Mouse (Mus musculus) neural tube, embryonic 15.5 days (tissue): Measurements from ENCODE around the gene Synpo2l. TPM values are rescaled to one million over a fixed set of nuclear protein-coding genes. Genes with fewer than 3 reads are reported as not detected.
A peak's percentile ranks its signal among the peaks of the same experiment; 100 is the strongest.
"Not testable (repeated sequence)": the region's sequence is repeated elsewhere in the genome, so short reads cannot be mapped to it uniquely, and the experiment has no call there.

ENCODE experiments used
- ATAC-seq: fragments of 200-750 bp; cut with Nextera tagmentation; 2 replicates; pipeline ENCODE4 v1.8.0; 2017; ENCODE audit warnings: mild to moderate bottlenecking, moderate TSS enrichment, moderate library complexity; ENCODE audit not compliant: low FRiP score
- H3K27ac ChIP-seq: fragments of 300-500 bp; sonication (generic); replicated peaks from 2 replicates; pipeline ENCODE4 v1.5.1; 2015; ENCODE audit warnings: mild to moderate bottlenecking, inconsistent platforms
- H3K27me3 ChIP-seq: fragments of 300-500 bp; sonication (generic); replicated peaks from 2 replicates; pipeline ENCODE4 v1.6.1; 2015; ENCODE audit warnings: inconsistent platforms
- H3K36me3 ChIP-seq: fragments of 300-500 bp; sonication (generic); 2 replicates; pipeline ENCODE4 v1.6.1; 2015; ENCODE audit warnings: inconsistent platforms
- H3K4me1 ChIP-seq: fragments of 300-500 bp; sonication (generic); 2 replicates; pipeline ENCODE4 v1.6.1; 2015; ENCODE audit warnings: inconsistent platforms
- H3K4me2 ChIP-seq: fragments of 300-500 bp; sonication (generic); 2 replicates; pipeline ENCODE4 v1.6.1; 2015; ENCODE audit warnings: inconsistent platforms, mild to moderate bottlenecking, moderate library complexity
- H3K4me3 ChIP-seq: fragments of 300-500 bp; sonication (generic); replicated peaks from 2 replicates; pipeline ENCODE4 v1.5.1; 2015; ENCODE audit warnings: mild to moderate bottlenecking, inconsistent platforms
- H3K9ac ChIP-seq: fragments of 300-500 bp; sonication (generic); replicated peaks from 2 replicates; pipeline ENCODE4 v1.6.1; 2015; ENCODE audit warnings: mild to moderate bottlenecking, inconsistent platforms
- H3K9me3 ChIP-seq: fragments of 300-500 bp; sonication (generic); replicated peaks from 2 replicates; pipeline ENCODE4 v1.6.1; 2016; ENCODE audit warnings: inconsistent platforms
- WGBS: fragments of 180-500 bp; shearing (Covaris S2); methylation state at CpG from one replicate; pipeline ENCODE4 v1.1.7; 2015; ENCODE audit warnings: mixed read lengths; 5-methylcytosine and 5-hydroxymethylcytosine counted together
- polyA plus RNA-seq: library from polyadenylated mRNA; unstranded; fragments of >200 nt; fragmentation: Nextera tagmentation; extraction: Ambion mirVana; gene quantifications from 2 replicates; pipeline ENCODE4 v1.2.1, GENCODE M21; 2015

The Synpo2l gene
- polyA plus RNA-seq, 1 experiment from 2014 or later = 2.4 TPM

DNA sequence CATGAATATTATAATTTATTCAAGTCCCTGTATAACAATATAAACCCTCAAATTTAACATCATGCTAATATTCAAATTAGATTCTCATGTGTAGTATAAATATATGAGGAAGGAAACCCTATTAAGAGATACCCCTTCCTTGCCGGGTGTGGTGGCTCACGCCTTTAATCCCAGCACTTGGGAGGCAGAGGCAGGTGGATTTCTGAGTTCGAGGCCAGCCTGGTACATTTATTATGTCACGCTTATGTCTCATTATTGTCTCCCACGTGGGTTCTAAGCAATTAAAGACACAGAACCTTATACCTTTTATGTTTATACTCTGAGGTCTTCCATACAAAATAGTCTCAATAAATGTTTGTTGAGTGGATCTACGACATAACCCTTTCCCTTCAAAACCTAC, 29.5 kb downstream of the Synpo2l start:
- WGBS = 84% methylated on average over 6 of the region's 6 CpGs
- Histone ChIP-seq H3K4me2 (no peak overlapping the region), H3K4me3 (no peak overlapping the region), H3K9me3 (no peaks in the 10 kb centered on the region), H3K4me1 (peaks cover 17% of the 10 kb centered on the region), H3K27ac (no peak overlapping the region), H3K36me3 (no peaks in the 10 kb centered on the region), H3K27me3 (no peaks in the 10 kb centered on the region), H3K9ac (no peak overlapping the region)
- ATAC-seq = no peak

DNA sequence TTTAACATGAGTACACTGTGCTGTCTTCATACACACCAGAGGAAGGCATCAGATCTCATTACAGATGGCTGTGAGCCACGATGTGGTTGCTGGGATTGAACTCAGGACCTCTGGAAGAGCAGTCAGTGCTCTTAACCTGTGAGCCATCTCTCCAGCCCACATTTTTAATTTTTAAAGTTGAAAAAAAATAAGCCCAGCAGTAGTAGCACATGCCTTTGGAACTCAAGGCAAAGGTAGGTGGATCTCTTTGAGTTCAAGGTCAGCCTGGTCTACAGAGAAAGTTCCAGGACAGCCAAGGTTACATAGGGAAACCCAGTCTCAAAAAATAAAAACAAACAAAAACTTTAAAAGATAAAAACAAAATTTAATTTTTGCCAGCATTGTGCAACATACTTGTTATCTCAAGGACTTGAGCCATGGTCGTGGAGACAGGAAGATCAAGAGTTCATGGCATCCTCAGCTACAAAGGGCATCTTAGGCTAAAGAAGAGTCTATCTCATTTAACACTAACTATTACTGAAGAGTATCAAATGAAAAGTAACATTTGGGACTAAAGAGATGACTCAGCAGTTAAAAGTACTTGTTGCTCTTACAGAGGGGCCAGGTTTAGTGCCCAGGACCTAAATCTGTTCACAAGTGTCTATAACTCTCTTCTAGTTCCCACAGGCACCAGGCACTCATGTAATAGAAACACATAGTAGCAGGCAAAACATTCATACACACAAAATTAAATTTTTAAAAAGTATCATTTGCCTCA, 30.2 kb downstream of the Synpo2l start:
- 92% methylated on average over 2 of the region's 2 CpGs for WGBS
- Histone ChIP-seq H3K9ac (no peak overlapping the region), H3K4me3 (no peak overlapping the region), H3K27ac (no peak overlapping the region), H3K4me2 (no peak overlapping the region), H3K36me3 (no peaks in the 10 kb centered on the region), H3K9me3 (no peaks in the 10 kb centered on the region), H3K4me1 (peaks cover 17% of the 10 kb centered on the region), H3K27me3 (no peaks in the 10 kb centered on the region)
- ATAC-seq = no peak

DNA sequence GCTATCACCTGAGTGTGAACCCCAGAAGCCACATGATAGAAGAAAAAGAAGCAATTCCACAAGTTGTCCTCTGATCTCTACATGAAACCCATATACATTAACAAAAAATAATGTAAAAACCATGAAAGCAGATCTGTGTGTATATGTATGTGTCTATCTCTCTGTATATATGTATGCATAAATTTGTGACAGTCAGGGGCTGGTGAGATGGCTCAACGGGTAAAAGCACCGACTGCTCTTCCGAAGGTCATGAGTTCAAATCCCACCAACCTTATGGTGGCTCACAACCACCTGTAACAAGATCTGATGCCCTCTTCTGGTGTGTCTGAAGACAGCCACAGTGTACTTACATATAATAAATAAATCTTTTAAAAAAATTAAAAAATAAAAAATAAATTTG, 31.2 kb downstream of the Synpo2l start:
- H3K36me3 ChIP-seq, H3K4me2 ChIP-seq, ATAC-seq, H3K9ac ChIP-seq, H3K27ac ChIP-seq, H3K4me3 ChIP-seq, H3K27me3 ChIP-seq, H3K9me3 ChIP-seq: not testable (repeated sequence)
- 97% methylated on average over 3 of the region's 3 CpGs for WGBS
- H3K4me1 ChIP-seq = peaks cover 14% of the 10 kb centered on the region

GRCm38 (mm10) chr14:20635546-20635945, 32.6 kb downstream of the Synpo2l start:
- H3K27me3 ChIP-seq = no peaks in the 10 kb centered on the region
- no peaks in the 10 kb centered on the region for H3K36me3 ChIP-seq
- no peak overlapping the region for H3K9ac ChIP-seq
- no peak overlapping the region for H3K4me2 ChIP-seq
- no peak overlapping the region for H3K27ac ChIP-seq
- 82% methylated on average over 2 of the region's 2 CpGs for WGBS
- no peak for ATAC-seq
- H3K4me1 ChIP-seq = peaks cover 9% of the 10 kb centered on the region
- no peak overlapping the region for H3K4me3 ChIP-seq
- H3K9me3 ChIP-seq = no peaks in the 10 kb centered on the region

- Histone ChIP-seq H3K4me3 (no peak overlapping the region), H3K27ac (no peak overlapping the region), H3K27me3 (no peaks in the 10 kb centered on the region), H3K9ac (no peak overlapping the region), H3K36me3 (no peaks in the 10 kb centered on the region), H3K4me2 (no peak overlapping the region), H3K9me3 (no peaks in the 10 kb centered on the region), H3K4me1 (no peaks in the 10 kb centered on the region)
- no peak for ATAC-seq
- 77% methylated on average over 4 of the region's 4 CpGs for WGBS
Observed at GRCm38 (mm10) chr14:20631253-20631652, 36.9 kb downstream of the Synpo2l start.

DNA sequence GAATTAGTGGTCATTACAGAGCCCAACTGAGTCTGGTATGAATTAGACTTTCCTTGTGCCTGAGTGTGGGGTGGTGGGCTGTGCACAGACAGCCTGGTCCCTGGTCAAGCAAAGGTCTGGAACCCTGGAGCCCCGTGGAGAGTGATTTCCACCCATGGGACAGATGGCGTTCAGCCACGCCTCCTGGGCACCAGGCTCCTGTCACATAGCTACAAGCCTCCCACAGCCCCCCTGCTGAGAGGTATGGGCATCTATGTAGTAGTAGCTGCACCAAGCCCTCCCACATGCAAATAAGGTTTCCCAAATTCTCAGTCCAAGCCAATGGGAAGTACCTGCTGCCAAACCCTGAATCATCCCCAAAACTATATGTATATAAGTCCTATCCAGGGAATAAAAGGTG, 41.2 kb downstream of the Synpo2l start:
- Histone ChIP-seq H3K9me3 (no peaks in the 10 kb centered on the region), H3K36me3 (no peaks in the 10 kb centered on the region), H3K4me1 (no peaks in the 10 kb centered on the region), H3K4me3 (no peak overlapping the region), H3K27me3 (no peaks in the 10 kb centered on the region), H3K27ac (no peak overlapping the region), H3K9ac (no peak overlapping the region), H3K4me2 (no peak overlapping the region)
- ATAC-seq = no peak
- 77% methylated on average over 3 of the region's 3 CpGs for WGBS

GRCm38 (mm10) chr14:20626447-20626846, 41.7 kb downstream of the Synpo2l start:
- H3K4me3 ChIP-seq = no peak overlapping the region
- WGBS = 77% methylated on average over 2 of the region's 2 CpGs

GRCm38 (mm10) chr14:20622907-20623306, 45.2 kb downstream of the Synpo2l start:
- Histone ChIP-seq H3K27me3 (no peaks in the 10 kb centered on the region), H3K4me2 (no peak overlapping the region), H3K4me1 (0 out of 2 replicates have a peak, but pooled peaks cover 2% of the 10 kb centered on the region), H3K9me3 (no peaks in the 10 kb centered on the region), H3K27ac (no peak overlapping the region), H3K4me3 (no peak overlapping the region), H3K36me3 (no peaks in the 10 kb centered on the region), H3K9ac (no peak overlapping the region)
- WGBS = 97% methylated on average over 3 of the region's 3 CpGs
- ATAC-seq = no peak

More at GRCm38 (mm10) chr14:20626447-20626846, 41.7 kb downstream of the Synpo2l start:
- H3K9me3 ChIP-seq = no peaks in the 10 kb centered on the region
- H3K4me1 ChIP-seq = no peaks in the 10 kb centered on the region
- H3K36me3 ChIP-seq = no peaks in the 10 kb centered on the region
- H3K27me3 ChIP-seq = no peaks in the 10 kb centered on the region
- H3K9ac ChIP-seq = no peak overlapping the region
- no peak for ATAC-seq
- no peak overlapping the region for H3K27ac ChIP-seq
- H3K4me2 ChIP-seq = no peak overlapping the region

DNA sequence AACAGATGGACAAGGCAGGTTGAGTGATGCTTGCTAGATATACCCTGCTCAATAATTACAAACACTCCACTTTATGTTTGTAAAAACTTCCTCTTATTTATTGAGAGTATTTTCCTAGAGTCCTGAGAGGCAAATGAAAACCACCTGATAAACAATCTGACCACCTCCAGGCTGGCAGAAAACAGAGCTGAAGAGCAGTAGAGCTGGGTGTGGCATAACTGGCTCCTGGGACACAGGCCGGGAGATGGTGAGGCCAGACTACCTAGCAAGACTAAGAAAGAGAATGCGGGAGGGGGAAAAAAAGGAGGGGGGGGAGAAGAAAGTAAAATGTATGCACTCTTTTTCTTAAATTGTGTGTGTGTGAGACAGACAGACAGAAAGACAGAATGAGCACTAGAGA, 45.7 kb downstream of the Synpo2l start:
- no peak overlapping the region for H3K4me3 ChIP-seq
- ATAC-seq = no peak
- H3K27ac ChIP-seq = no peak overlapping the region
- H3K4me1 ChIP-seq = 0 out of 2 replicates have a peak, but pooled peaks cover 2% of the 10 kb centered on the region
- no peaks in the 10 kb centered on the region for H3K27me3 ChIP-seq
- H3K4me2 ChIP-seq = no peak overlapping the region
- whole genome bisulfite sequencing = 90% methylated on average over 2 of the region's 2 CpGs
- H3K9ac ChIP-seq = no peak overlapping the region
- H3K36me3 ChIP-seq = no peaks in the 10 kb centered on the region
- H3K9me3 ChIP-seq = no peaks in the 10 kb centered on the region

GRCm38 (mm10) chr14:20621903-20622302, 46.3 kb downstream of the Synpo2l start:
- Histone ChIP-seq H3K36me3 (no peaks in the 10 kb centered on the region), H3K9me3 (no peaks in the 10 kb centered on the region), H3K4me3 (no peak overlapping the region), H3K4me1 (0 out of 2 replicates have a peak, but pooled peaks cover 4% of the 10 kb centered on the region), H3K27me3 (no peaks in the 10 kb centered on the region), H3K4me2 (no peak overlapping the region), H3K27ac (no peak overlapping the region), H3K9ac (no peak overlapping the region)
- no peak for ATAC-seq
- WGBS = 78% methylated on average over 2 of the region's 2 CpGs

- no peaks in the 10 kb centered on the region for H3K9me3 ChIP-seq
- H3K9ac ChIP-seq = no peak overlapping the region
- no peak overlapping the region for H3K4me2 ChIP-seq
- no peak overlapping the region for H3K4me3 ChIP-seq
- no peaks in the 10 kb centered on the region for H3K27me3 ChIP-seq
- 0 out of 2 replicates have a peak, but pooled peaks cover 9% of the 10 kb centered on the region for H3K4me1 ChIP-seq
- ATAC-seq = peak; percentile 35; the same call in 1 of the 2 replicates
- H3K27ac ChIP-seq = 0 out of 2 replicates have a peak overlapping the region, but pooled peaks have one; percentile 45
- no peaks in the 10 kb centered on the region for H3K36me3 ChIP-seq
Observed at GRCm38 (mm10) chr14:20619131-20619530, 49.0 kb downstream of the Synpo2l start.

DNA sequence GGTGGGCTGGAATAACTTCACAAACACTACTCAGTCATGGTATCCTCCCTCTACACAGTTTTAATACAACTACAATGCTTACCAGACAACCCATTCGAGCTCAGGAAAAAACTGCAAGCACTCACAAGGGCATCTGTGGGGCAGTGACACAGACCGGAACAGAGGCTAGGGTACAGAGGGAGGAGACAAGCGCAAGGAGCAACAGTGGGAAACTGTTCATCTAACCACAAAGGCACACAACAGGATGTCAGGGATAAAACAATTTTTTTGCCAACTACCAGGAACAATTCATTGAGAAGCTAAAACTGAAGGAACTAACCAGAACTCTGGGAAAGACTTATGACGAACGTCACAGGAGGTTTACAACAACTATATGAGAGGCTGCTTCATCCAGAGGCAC, 49.9 kb downstream of the Synpo2l start:
- no peak overlapping the region for H3K9ac ChIP-seq
- no peaks in the 10 kb centered on the region for H3K36me3 ChIP-seq
- H3K9me3 ChIP-seq = no peaks in the 10 kb centered on the region
- 66% methylated on average over 5 of the region's 5 CpGs for WGBS
- H3K4me3 ChIP-seq = no peak overlapping the region
- no peak overlapping the region for H3K4me2 ChIP-seq
- H3K4me1 ChIP-seq = 0 out of 2 replicates have a peak, but pooled peaks cover 9% of the 10 kb centered on the region
- no peaks in the 10 kb centered on the region for H3K27me3 ChIP-seq
- no peak for ATAC-seq
- peak overlapping the region; percentile 51; the same call in 1 of the 2 replicates for H3K27ac ChIP-seq
